ENCODE assay signal across 16 mouse cellular contexts in the genomic region with DNA sequence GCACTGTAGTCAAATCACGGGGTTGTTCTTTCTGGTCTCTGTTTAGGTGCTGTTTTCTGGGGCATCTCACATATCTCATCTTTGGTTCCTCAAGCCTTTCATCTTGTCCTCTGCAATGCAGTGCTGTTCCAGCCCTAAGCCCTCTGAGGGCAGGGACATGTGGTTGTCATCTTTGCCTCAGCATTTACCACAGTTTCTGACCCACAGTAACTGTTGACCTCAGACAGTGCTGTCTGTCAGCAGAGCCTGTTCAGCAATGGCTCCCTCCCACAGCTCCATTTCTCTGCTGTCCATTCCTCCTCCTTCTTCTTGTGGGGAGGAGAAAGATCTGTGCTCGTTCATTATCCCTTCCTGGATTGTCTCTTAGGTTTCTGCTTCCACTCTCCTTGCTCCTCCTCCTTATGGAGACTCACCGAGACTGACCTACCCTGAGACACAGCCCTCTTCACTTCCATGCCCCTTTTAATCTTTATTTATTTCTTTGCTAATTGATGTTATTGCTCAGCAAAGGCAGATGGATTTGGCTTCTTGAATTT.
DNase-seq lines count a peak whose midpoint lies in the region; ATAC-seq and TF ChIP-seq lines count a peak whose summit lies in the region.
"Had no signal": no experiment of that assay in that cellular context is flagged by ENCODE, and none has a peak within 500 bp of the region (broad histone marks: within the 10 kb centered on the region; RNA-seq: fewer than 3 reads in every experiment).

No protein-coding gene starts in this region.

- no peaks in the 10 kb centered on the region for H3K27me3 ChIP-seq in heart, embryonic 11.5 days (ENCODE audit: control insufficient read depth, insufficient read depth, low read length)
- H3K27me3 ChIP-seq in kidney, embryonic 16.5 days (ENCODE audit: insufficient read depth, low read length): no peaks in the 10 kb centered on the region
- H3K27me3 ChIP-seq in kidney, adult 2 months (replicated peaks; ENCODE audit: control insufficient read depth, insufficient read depth, low read length): no peaks in the 10 kb centered on the region
- no peaks in the 10 kb centered on the region for H3K27me3 ChIP-seq in limb, embryonic 14.5 days (ENCODE audit: control insufficient read depth, insufficient read depth, low read length)
- no peaks in the 10 kb centered on the region for H3K27me3 ChIP-seq in midbrain, embryonic 15.5 days (replicated peaks)
- H3K27me3 ChIP-seq: embryonic facial prominence, embryonic 12.5 days; forebrain, embryonic 12.5 days had no signal

- H3K27ac ChIP-seq in heart, embryonic 11.5 days (ENCODE audit: low read depth, low read length): no peak overlapping the region
- H3K27ac ChIP-seq in kidney, embryonic 16.5 days (ENCODE audit: low read length): peak overlapping the region; percentile 68; the same call in 1 of the 2 replicates
- H3K27ac ChIP-seq in kidney, adult 2 months (ENCODE audit: insufficient read depth, low read depth, low read length): no peak overlapping the region
- H3K27ac ChIP-seq in limb, embryonic 14.5 days (replicated peaks; ENCODE audit: low read depth, low read length): no peak overlapping the region; the same call in 1 of the 2 replicates
- no peak overlapping the region for H3K27ac ChIP-seq in midbrain, embryonic 15.5 days
- H3K27ac ChIP-seq: embryonic facial prominence, embryonic 12.5 days; forebrain, embryonic 12.5 days; left cerebral cortex, adult 2 months had no signal

- H3K9ac ChIP-seq in heart, embryonic 11.5 days (ENCODE audit: low read depth, low read length): no peak overlapping the region
- H3K9ac ChIP-seq in kidney, embryonic 16.5 days (replicated peaks; ENCODE audit: low read length): no peak overlapping the region
- no peak overlapping the region for H3K9ac ChIP-seq in limb, embryonic 14.5 days (ENCODE audit: low read depth, low read length, severe bottlenecking)
- no peak overlapping the region for H3K9ac ChIP-seq in midbrain, embryonic 15.5 days
- H3K9ac ChIP-seq: embryonic facial prominence, embryonic 12.5 days; forebrain, embryonic 12.5 days had no signal

- H3K4me3 ChIP-seq in heart, embryonic 11.5 days (ENCODE audit: low read depth, low read length): no peak overlapping the region
- no peak overlapping the region for H3K4me3 ChIP-seq in kidney, embryonic 16.5 days (ENCODE audit: low read length)
- H3K4me3 ChIP-seq in kidney, adult 2 months (ENCODE audit: insufficient read depth, low read depth, low read length): no peak overlapping the region
- H3K4me3 ChIP-seq in limb, embryonic 14.5 days (replicated peaks; ENCODE audit: low read length): no peak overlapping the region
- H3K4me3 ChIP-seq in midbrain, embryonic 15.5 days: no peak overlapping the region
- H3K4me3 ChIP-seq: embryonic facial prominence, embryonic 12.5 days; forebrain, embryonic 12.5 days; left cerebral cortex, adult 2 months had no signal

- H3K36me3 ChIP-seq in heart, embryonic 11.5 days (ENCODE audit: control insufficient read depth, insufficient read depth, low read length): no peaks in the 10 kb centered on the region
- H3K36me3 ChIP-seq in kidney, embryonic 16.5 days (ENCODE audit: insufficient read depth, low read length): no peaks in the 10 kb centered on the region
- H3K36me3 ChIP-seq in kidney, adult 2 months (ENCODE audit: control insufficient read depth, insufficient read depth, low read length): no peaks in the 10 kb centered on the region
- H3K36me3 ChIP-seq in limb, embryonic 14.5 days (ENCODE audit: control insufficient read depth, insufficient read depth, low read length): no peaks in the 10 kb centered on the region
- H3K36me3 ChIP-seq in midbrain, embryonic 15.5 days (replicated peaks): no peaks in the 10 kb centered on the region
- H3K36me3 ChIP-seq: embryonic facial prominence, embryonic 12.5 days; forebrain, embryonic 12.5 days had no signal

- no peak for ATAC-seq in heart, embryonic 11.5 days (replicated peaks; ENCODE audit: insufficient number of reproducible peaks, low FRiP score, low TSS enrichment)
- ATAC-seq in kidney, embryonic 16.5 days (ENCODE audit: low FRiP score, low TSS enrichment): peak; percentile 80
- ATAC-seq in limb, embryonic 14.5 days (ENCODE audit: low FRiP score, low read depth): no peak
- ATAC-seq in midbrain, embryonic 15.5 days (replicated peaks): no peak
- ATAC-seq: activated CD4-positive, CD25-positive, alpha-beta regulatory T cell, adult 4 months; inflammation-experienced regulatory T-cells, adult 6 months had no signal

- TF ChIP-seq CTCF in kidney, adult 2 months (conservative IDR thresholded peaks at IDR 0.05; ENCODE audit: insufficient read depth, insufficient read length, low read depth, low read length): no peak

- H3K4me2 ChIP-seq in heart, embryonic 11.5 days: peak overlapping the region; percentile 16; the same call in 1 of the 2 replicates
- peak overlapping the region; percentile 41; the same call in 1 of the 2 replicates for H3K4me2 ChIP-seq in kidney, embryonic 16.5 days (replicated peaks; ENCODE audit: low read depth, low read length)
- peak overlapping the region; percentile 36; the same call in 1 of the 2 replicates for H3K4me2 ChIP-seq in limb, embryonic 14.5 days (replicated peaks; ENCODE audit: low read depth, low read length, severe bottlenecking)
- H3K4me2 ChIP-seq in midbrain, embryonic 15.5 days: no peak overlapping the region
- H3K4me2 ChIP-seq: forebrain, embryonic 12.5 days; liver, embryonic 11.5 days had no signal

- TF ChIP-seq POLR2A in kidney, adult 2 months (IDR thresholded peaks at IDR 0.05; ENCODE audit: low read depth, low read length): no peak
- no peak for TF ChIP-seq POLR2A in limb, embryonic 14.5 days (IDR thresholded peaks at IDR 0.05; ENCODE audit: borderline replicate concordance, extremely low read depth, insufficient read depth, insufficient read length)

- no peaks in the 10 kb centered on the region; the same call in 1 of the 2 replicates for H3K4me1 ChIP-seq in heart, embryonic 11.5 days (ENCODE audit: control insufficient read depth, insufficient read depth, low read length)
- H3K4me1 ChIP-seq in kidney, embryonic 16.5 days (ENCODE audit: insufficient read depth, low read length): peaks cover 21% of the 10 kb centered on the region
- no peaks in the 10 kb centered on the region for H3K4me1 ChIP-seq in kidney, adult 2 months (ENCODE audit: control insufficient read depth, insufficient read depth, low read length)
- H3K4me1 ChIP-seq in limb, embryonic 14.5 days (ENCODE audit: control insufficient read depth, insufficient read depth, low read length): peaks cover 19% of the 10 kb centered on the region
- H3K4me1 ChIP-seq in midbrain, embryonic 15.5 days: peaks cover 16% of the 10 kb centered on the region

- 40% methylated on average over 3 of the region's 3 CpGs for WGBS in heart, embryonic 11.5 days (ENCODE audit: insufficient replicate concordance)
- WGBS in kidney, embryonic 16.5 days: 10% methylated on average over 3 of the region's 3 CpGs
- 23% methylated on average over 3 of the region's 3 CpGs for WGBS in kidney, adult 2 months
- WGBS in limb, embryonic 14.5 days: 33% methylated on average over 3 of the region's 3 CpGs
- 46% methylated on average over 3 of the region's 3 CpGs for WGBS in midbrain, embryonic 15.5 days

- no peak for DNase-seq in heart, adult 9 months (ENCODE audit: low spot score in 2 of 2)
- DNase-seq in kidney, adult 2 months: no peak
- peak; percentile 13 for DNase-seq in embryo, embryonic 9.5 days (ENCODE audit: extremely low spot score)
- DNase-seq in limb, embryonic 14.5 days (ENCODE audit: low spot score): no peak
- DNase-seq in urinary bladder, postnatal 36 days (ENCODE audit: low spot score in 2 of 2): no peak
- DNase-seq: adrenal gland, postnatal 25 days; spleen, adult 18-20 months had no signal

- H3K9me3 ChIP-seq in heart, embryonic 11.5 days (replicated peaks; ENCODE audit: control insufficient read depth, low read length): no peaks in the 10 kb centered on the region
- H3K9me3 ChIP-seq in kidney, embryonic 16.5 days (ENCODE audit: low read length): no peaks in the 10 kb centered on the region
- no peaks in the 10 kb centered on the region for H3K9me3 ChIP-seq in limb, embryonic 14.5 days (ENCODE audit: control insufficient read depth, low read length)
- no peaks in the 10 kb centered on the region for H3K9me3 ChIP-seq in midbrain, embryonic 15.5 days
- H3K9me3 ChIP-seq: embryonic facial prominence, embryonic 12.5 days; forebrain, embryonic 12.5 days had no signal
